In genomic region chr9:122701817-122702216, GRCm38 (mm10) we compare ENCODE assay signal across 8 mouse cellular contexts. TPM values are rescaled to one million over a fixed set of nuclear protein-coding genes. Genes with fewer than 3 reads are reported as not detected.
DNase-seq lines count a peak whose midpoint lies in the region; ATAC-seq and TF ChIP-seq lines count a peak whose summit lies in the region.

No protein-coding gene starts in this region.

- no peak overlapping the region for H3K4me2 ChIP-seq in hindbrain, embryonic 14.5 days (replicated peaks)
- no peak overlapping the region for H3K4me2 ChIP-seq in hindbrain, embryonic 12.5 days (replicated peaks)
- no peak overlapping the region for H3K4me2 ChIP-seq in midbrain, postnatal 0 days (ENCODE audit: low read depth, low read length, poor library complexity, severe bottlenecking)

- H3K4me3 ChIP-seq in hindbrain, embryonic 14.5 days (replicated peaks; ENCODE audit: low read length) = no peak overlapping the region
- H3K4me3 ChIP-seq in hindbrain, embryonic 12.5 days = no peak overlapping the region
- H3K4me3 ChIP-seq in midbrain, postnatal 0 days (ENCODE audit: low read depth, low read length) = no peak overlapping the region

- peak; percentile 41 for DNase-seq in hindbrain, embryonic 14.5 days (ENCODE audit: low spot score)
- DNase-seq in 416B (ENCODE audit: low read depth) = peak; percentile 27
- peak; percentile 70 for DNase-seq in NIH3T3 (ENCODE audit: low read depth)
- DNase-seq in kidney, postnatal 4 days = peak; percentile 67 to 69
- no peak for DNase-seq in right cerebral cortex, postnatal 4 days
- DNase-seq in gastrocnemius, postnatal 25 days = no peak
- DNase-seq in midbrain, postnatal 0 days (ENCODE audit: low spot score) = no peak

- H3K9ac ChIP-seq in hindbrain, embryonic 14.5 days = no peak overlapping the region
- H3K9ac ChIP-seq in hindbrain, embryonic 12.5 days = no peak overlapping the region
- no peak overlapping the region for H3K9ac ChIP-seq in midbrain, postnatal 0 days (replicated peaks; ENCODE audit: low read length, poor library complexity, severe bottlenecking)

- TF ChIP-seq CTCF in midbrain, postnatal 0 days (IDR thresholded peaks at IDR 0.05) = no peak

- no peak for ATAC-seq in hindbrain, embryonic 14.5 days (ENCODE audit: low FRiP score)
- no peak for ATAC-seq in hindbrain, embryonic 12.5 days (ENCODE audit: low FRiP score)
- ATAC-seq in midbrain, postnatal 0 days (ENCODE audit: low FRiP score) = no peak

- H3K27ac ChIP-seq in hindbrain, embryonic 14.5 days = no peak overlapping the region
- H3K27ac ChIP-seq in hindbrain, embryonic 12.5 days = no peak overlapping the region
- no peak overlapping the region for H3K27ac ChIP-seq in midbrain, postnatal 0 days (ENCODE audit: low read depth, low read length)

- no peaks in the 10 kb centered on the region for H3K36me3 ChIP-seq in hindbrain, embryonic 14.5 days (replicated peaks; ENCODE audit: control insufficient read depth, insufficient read depth)
- no peaks in the 10 kb centered on the region for H3K36me3 ChIP-seq in hindbrain, embryonic 12.5 days
- H3K36me3 ChIP-seq in midbrain, postnatal 0 days (ENCODE audit: insufficient read depth, low read length) = no peaks in the 10 kb centered on the region

- no peaks in the 10 kb centered on the region for H3K9me3 ChIP-seq in hindbrain, embryonic 14.5 days (ENCODE audit: control insufficient read depth, low read length)
- H3K9me3 ChIP-seq in hindbrain, embryonic 12.5 days (replicated peaks) = no peaks in the 10 kb centered on the region
- no peaks in the 10 kb centered on the region for H3K9me3 ChIP-seq in midbrain, postnatal 0 days (ENCODE audit: low read length)

- no peaks in the 10 kb centered on the region for H3K4me1 ChIP-seq in hindbrain, embryonic 14.5 days (replicated peaks; ENCODE audit: control insufficient read depth, insufficient read depth, low read length)
- H3K4me1 ChIP-seq in hindbrain, embryonic 12.5 days = no peaks in the 10 kb centered on the region
- H3K4me1 ChIP-seq in midbrain, postnatal 0 days (ENCODE audit: insufficient read depth, low read length) = no peaks in the 10 kb centered on the region

- H3K27me3 ChIP-seq in hindbrain, embryonic 14.5 days (ENCODE audit: control insufficient read depth, insufficient read depth, low read length) = no peaks in the 10 kb centered on the region
- H3K27me3 ChIP-seq in hindbrain, embryonic 12.5 days = no peaks in the 10 kb centered on the region
- H3K27me3 ChIP-seq in midbrain, postnatal 0 days (ENCODE audit: insufficient read depth, low read length) = no peaks in the 10 kb centered on the region

- WGBS in hindbrain, embryonic 14.5 days = 11% methylated on average over 3 of the region's 3 CpGs
- WGBS in hindbrain, embryonic 12.5 days = 3% methylated on average over 3 of the region's 3 CpGs
- WGBS in midbrain, postnatal 0 days = 6% methylated on average over 3 of the region's 3 CpGs

RNA-seq across cellular contexts. Expression of gene Topaz1, which starts 45.3 kb away (rescaled TPM):
- polyA plus RNA-seq in hindbrain, embryonic 14.5 days (2014; fragmentation: Nextera tagmentation; extraction: Ambion mirVana) = not detected in 2 replicates
- not detected in 2 replicates for polyA plus RNA-seq in hindbrain, embryonic 12.5 days (2016; fragmentation: Nextera tagmentation; extraction: Ambion mirVana)
- not detected for total RNA-seq in gastrocnemius, postnatal 25 days (2021)
- not detected in 2 replicates for total RNA-seq in midbrain, postnatal 0 days (2014; rRNA removed)
- not detected in 2 replicates for polyA plus RNA-seq in midbrain, postnatal 0 days (2015; fragmentation: Nextera tagmentation; extraction: Ambion mirVana)

Comparison
In these comparisons a context has a peak if more than half of its experiments do, and no peak if none do; other contexts are left out.
1. DNase-seq: peak in hindbrain, embryonic 14.5 days (single experiment), 416B (single experiment), NIH3T3 (single experiment) and kidney, postnatal 4 days (2 of 2); none in right cerebral cortex, postnatal 4 days (single experiment), gastrocnemius, postnatal 25 days (single experiment) and midbrain, postnatal 0 days (single experiment).